Mouse (Mus musculus) embryonic fibroblast, embryonic 13.5 days (primary cell): ENCODE data around the gene Nek6. TPM values are rescaled to one million over a fixed set of nuclear protein-coding genes. Genes with fewer than 3 reads are reported as not detected.

Source experiments
- H3K27ac ChIP-seq: 2 replicates; pipeline ENCODE4 v1.5.1; 2012; ENCODE audit warnings: low read length, control low read depth, inconsistent platforms; ENCODE audit not compliant: insufficient read depth
- H3K4me1 ChIP-seq: 2 replicates; pipeline ENCODE4 v1.6.1; 2011; ENCODE audit warnings: low read length; ENCODE audit not compliant: control insufficient read depth, insufficient read depth
- H3K4me3 ChIP-seq: 2 replicates; pipeline ENCODE4 v1.5.1; 2011; ENCODE audit warnings: mild to moderate bottlenecking, control low read depth, low read length; ENCODE audit not compliant: insufficient read depth
- CTCF ChIP-seq: IDR thresholded peaks from 2 replicates; pipeline ENCODE4 v1.5.1; 2011; ENCODE audit warnings: mild to moderate bottlenecking, control low read depth, low read length, moderate library complexity, borderline replicate concordance; ENCODE audit not compliant: insufficient read depth
- POLR2A ChIP-seq: IDR thresholded peaks from 2 replicates; pipeline ENCODE4 v1.6.1; 2011; ENCODE audit warnings: low read depth, mild to moderate bottlenecking, control low read depth, low read length, moderate library complexity
- polyA plus RNA-seq: library from polyadenylated mRNA; stranded (reverse); fragments of >200 nt; gene quantifications from 2 replicates; pipeline ENCODE4 v1.2.4, GENCODE M21; 2011; ENCODE audit warnings: low read depth; ENCODE audit not compliant: missing spikeins, insufficient read length

Nek6 gene
- polyA plus RNA-seq, 1 experiment = 52.3 TPM

DNA sequence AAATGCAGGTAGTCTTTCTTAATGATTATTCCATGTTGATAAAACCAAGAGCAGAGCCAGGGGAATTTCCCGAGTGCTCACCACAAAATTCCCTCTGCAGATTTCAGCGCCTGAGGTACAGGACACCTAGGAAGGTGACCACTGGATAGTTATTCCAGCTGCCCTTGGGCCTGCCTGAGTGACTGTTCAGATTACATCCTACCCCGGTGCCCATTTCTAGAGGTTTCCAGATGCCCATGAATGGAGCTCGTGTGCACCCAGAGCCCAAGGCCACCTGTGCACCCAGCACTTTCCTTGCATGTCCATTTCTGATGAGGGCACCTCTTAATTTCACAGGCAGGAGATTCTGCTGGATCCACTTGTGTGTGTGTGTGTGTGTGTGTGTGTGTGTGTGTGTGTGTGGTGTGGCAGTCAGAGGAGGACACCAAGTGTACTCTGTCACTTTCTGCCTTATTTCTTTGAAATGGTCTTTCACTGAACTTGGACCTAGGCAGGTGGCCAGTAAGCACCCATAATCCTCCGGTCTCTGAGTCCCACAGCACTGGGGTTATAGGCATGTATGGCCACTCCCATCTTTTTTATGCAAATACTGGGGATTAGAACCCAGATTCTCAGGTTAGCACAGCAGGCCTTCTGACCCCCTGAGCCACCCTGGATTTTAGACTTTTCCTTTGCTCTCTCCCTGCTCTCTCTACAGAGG is 22.9 kb downstream of the Nek6 start:
- no peak overlapping the region for H3K27ac ChIP-seq

DNA sequence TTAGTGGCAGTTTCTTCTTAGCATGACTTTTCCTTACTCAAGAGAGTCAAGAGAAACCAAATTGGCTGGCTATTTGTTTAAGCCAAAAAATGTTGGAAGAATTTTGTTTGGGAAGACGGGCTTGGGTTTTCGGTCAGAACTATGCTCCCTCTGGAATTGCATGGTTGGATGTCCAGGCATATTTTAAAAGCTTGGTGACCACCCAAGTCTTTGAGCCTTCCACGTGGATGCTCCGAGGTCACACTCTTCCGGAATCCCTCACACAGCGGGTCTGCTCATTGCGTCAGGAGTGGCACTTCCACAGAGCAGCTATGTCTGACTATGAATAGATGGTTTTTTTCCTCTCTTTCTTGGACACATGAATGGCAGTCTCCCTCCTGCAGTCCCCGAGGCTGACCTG is 23.6 kb downstream of the Nek6 start:
- peak overlapping the region; percentile 23 for H3K27ac ChIP-seq

More for the DNA sequence above, 22.9 kb downstream of the Nek6 start:
- H3K4me1 ChIP-seq = peaks cover 40% of the 10 kb centered on the region
- no peak overlapping the region for H3K4me3 ChIP-seq
- TF ChIP-seq POLR2A (no peak), CTCF (no peak)

DNA sequence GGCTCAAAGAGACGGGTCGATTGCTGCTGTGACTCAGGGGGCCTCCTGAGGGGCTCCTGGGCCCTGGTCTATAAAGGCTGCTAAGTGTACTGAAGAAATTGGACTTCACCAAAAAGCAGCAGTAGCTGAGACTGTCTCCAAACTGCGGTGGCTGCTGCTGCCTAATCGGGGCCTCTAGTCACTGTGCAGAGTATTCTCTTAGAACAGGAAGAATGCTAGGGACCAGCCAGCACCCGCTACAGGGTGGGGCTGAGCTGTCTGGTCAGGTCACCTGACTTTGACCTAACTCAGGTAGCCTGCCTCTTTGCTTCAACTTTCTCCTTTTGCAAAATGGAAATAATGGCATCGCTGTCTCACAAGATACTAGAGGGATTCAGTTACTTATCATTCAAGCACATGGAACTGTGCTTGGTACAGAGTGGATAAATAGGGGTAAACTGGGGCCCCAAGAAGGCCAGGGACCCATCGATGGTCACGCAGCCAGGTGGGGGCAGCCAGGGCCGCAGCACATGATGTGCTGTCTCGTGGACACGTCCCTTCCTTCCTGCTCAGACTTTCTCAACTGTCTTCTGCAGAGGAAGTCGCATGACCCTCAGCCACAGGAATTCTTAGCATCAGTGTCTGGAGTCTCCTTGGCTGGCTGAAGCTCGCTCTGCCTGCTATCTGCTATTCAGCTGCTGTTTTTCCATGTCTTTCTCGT is 24.2 kb downstream of the Nek6 start:
- Histone ChIP-seq H3K4me3 (no peak overlapping the region), H3K4me1 (peaks cover 29% of the 10 kb centered on the region), H3K27ac (peak overlapping the region; percentile 23)
- TF ChIP-seq POLR2A = no peak
- TF ChIP-seq CTCF = no peak

More for the DNA sequence above, 23.6 kb downstream of the Nek6 start:
- H3K4me1 ChIP-seq = peaks cover 35% of the 10 kb centered on the region
- H3K4me3 ChIP-seq = no peak overlapping the region
- TF ChIP-seq POLR2A (no peak), CTCF (no peak)

GRCm38 (mm10) chr2:38536331-38536731 is 24.9 kb downstream of the Nek6 start:
- peaks cover 24% of the 10 kb centered on the region for H3K4me1 ChIP-seq
- 0 out of 2 replicates have a peak overlapping the region, but pooled peaks have one; percentile 23 for H3K27ac ChIP-seq
- no peak for TF ChIP-seq POLR2A
- no peak for TF ChIP-seq CTCF
- no peak overlapping the region for H3K4me3 ChIP-seq

DNA sequence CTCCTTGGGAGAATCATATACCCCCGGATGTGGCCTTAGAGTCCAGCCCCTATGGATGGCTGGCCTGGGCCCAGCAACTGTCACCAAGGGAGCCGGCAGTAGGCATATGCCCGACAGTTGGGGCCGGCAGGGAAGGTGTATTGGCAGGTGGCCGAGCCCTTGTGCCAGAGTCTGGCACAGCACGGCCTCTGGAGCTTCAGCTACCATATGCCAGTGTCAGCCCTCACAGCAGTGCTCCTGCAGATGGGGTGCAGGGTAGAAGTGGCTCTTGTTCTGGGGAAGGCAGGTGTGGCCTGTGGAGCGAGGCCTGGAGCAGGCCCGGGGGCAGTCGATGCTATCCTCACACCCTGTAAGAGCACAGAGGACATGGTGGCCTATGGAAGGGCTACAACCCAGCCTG is 28.2 kb downstream of the Nek6 start:
- H3K27ac ChIP-seq = no peak overlapping the region
- TF ChIP-seq POLR2A = no peak
- no peak for TF ChIP-seq CTCF
- H3K4me3 ChIP-seq = no peak overlapping the region
- peaks cover 6% of the 10 kb centered on the region; the same call in 1 of the 2 replicates for H3K4me1 ChIP-seq

GRCm38 (mm10) chr2:38540666-38541065 is 29.2 kb downstream of the Nek6 start:
- H3K4me3 ChIP-seq = no peak overlapping the region
- H3K4me1 ChIP-seq = peaks cover 7% of the 10 kb centered on the region
- H3K27ac ChIP-seq = no peak overlapping the region
- TF ChIP-seq CTCF = no peak

DNA sequence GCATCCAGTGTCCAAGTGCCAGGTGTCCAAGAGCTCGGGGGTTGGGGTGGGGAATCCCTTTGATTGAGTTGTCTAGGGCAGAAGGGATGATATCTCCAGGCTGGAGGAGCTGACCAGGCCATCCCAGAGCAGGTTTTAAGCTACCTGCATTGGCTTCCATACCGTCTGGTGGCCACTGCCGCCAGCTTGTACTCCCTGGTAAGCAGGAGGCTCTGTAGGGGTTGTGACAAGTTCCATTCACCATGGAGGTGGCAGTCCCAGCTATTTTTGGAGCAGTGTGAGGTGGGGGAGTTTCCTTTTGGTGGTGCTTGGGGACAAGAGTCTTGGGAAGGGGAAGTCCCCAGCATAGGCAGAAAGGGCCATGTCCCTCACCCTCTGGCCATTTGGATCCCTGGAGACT is 29.7 kb downstream of the Nek6 start:
- H3K4me1 ChIP-seq = peaks cover 7% of the 10 kb centered on the region
- no peak overlapping the region for H3K27ac ChIP-seq

GRCm38 (mm10) chr2:38541570-38541969 is 30.1 kb downstream of the Nek6 start:
- Histone ChIP-seq H3K4me1 (peaks cover 10% of the 10 kb centered on the region), H3K4me3 (no peak overlapping the region), H3K27ac (no peak overlapping the region)
- TF ChIP-seq CTCF = no peak
- no peak for TF ChIP-seq POLR2A

More for the DNA sequence above, 29.7 kb downstream of the Nek6 start:
- H3K4me3 ChIP-seq = no peak overlapping the region
- TF ChIP-seq CTCF = no peak
- no peak for TF ChIP-seq POLR2A

GRCm38 (mm10) chr2:38542366-38542765 is 30.9 kb downstream of the Nek6 start:
- Histone ChIP-seq H3K27ac (no peak overlapping the region), H3K4me3 (no peak overlapping the region), H3K4me1 (peaks cover 18% of the 10 kb centered on the region)
- TF ChIP-seq CTCF = no peak
- TF ChIP-seq POLR2A = no peak

GRCm38 (mm10) chr2:38543158-38543557 is 31.7 kb downstream of the Nek6 start:
- Histone ChIP-seq H3K27ac (no peak overlapping the region), H3K4me1 (peaks cover 20% of the 10 kb centered on the region), H3K4me3 (no peak overlapping the region)
- TF ChIP-seq POLR2A (no peak), CTCF (no peak)

DNA sequence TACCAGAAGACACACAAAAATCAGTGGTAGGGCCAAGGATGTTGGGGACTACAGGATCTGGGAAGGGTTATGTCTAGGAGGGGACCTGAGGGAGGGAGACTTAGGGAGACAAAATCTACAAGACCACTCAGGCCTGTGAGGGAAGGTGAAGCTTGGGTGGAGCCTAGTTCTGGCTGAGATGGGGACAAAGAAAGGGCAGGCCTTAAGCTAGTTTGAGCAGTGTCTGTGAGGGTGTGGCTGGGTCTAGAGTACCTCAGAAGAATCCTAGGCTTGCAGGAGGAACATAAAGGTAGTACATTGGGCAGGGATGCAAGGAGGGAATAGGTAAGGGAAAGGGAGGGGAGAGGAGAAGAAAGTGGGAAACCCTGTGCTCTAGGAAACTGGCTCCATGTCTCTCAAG is 32.9 kb downstream of the Nek6 start:
- TF ChIP-seq POLR2A = no peak
- no peak for TF ChIP-seq CTCF
- Histone ChIP-seq H3K27ac (no peak overlapping the region; the same call in 1 of the 2 replicates), H3K4me3 (no peak overlapping the region), H3K4me1 (peaks cover 20% of the 10 kb centered on the region)
